Mouse (Mus musculus) adrenal gland (tissue): ENCODE results near the gene Kctd3.
"Not testable (repeated sequence)": the region's sequence is repeated elsewhere in the genome, so short reads cannot be mapped to it uniquely, and the experiment has no call there.

Experiments
- intact Hi-C: fragments of 180-260 bp; cut with DNase I; formaldehyde crosslinking; loops from one replicate; pipeline ENCODE4 v1.15.1; 2025
- long read RNA-seq, 2 experiments: library from polyadenylated mRNA; unstranded; transcript quantifications; one replicate each; pipeline ENCODE4 v2.0.0; 2020; ENCODE audit warnings: borderline replicate concordance in 1 of 2; ENCODE audit not compliant: insufficient replicate concordance in 1 of 2

The Kctd3 gene
- long read RNA-seq, experiment 1, partial matches to known transcripts = 0 of 3 reads
- long read RNA-seq, experiment 1, other reads (novel, unspliced or antisense) = 2 of 3 reads
- long read RNA-seq, experiment 2, partial matches to known transcripts = 2 of 4 reads
- long read RNA-seq, experiment 2, other reads (novel, unspliced or antisense) = 2 of 4 reads

DNA sequence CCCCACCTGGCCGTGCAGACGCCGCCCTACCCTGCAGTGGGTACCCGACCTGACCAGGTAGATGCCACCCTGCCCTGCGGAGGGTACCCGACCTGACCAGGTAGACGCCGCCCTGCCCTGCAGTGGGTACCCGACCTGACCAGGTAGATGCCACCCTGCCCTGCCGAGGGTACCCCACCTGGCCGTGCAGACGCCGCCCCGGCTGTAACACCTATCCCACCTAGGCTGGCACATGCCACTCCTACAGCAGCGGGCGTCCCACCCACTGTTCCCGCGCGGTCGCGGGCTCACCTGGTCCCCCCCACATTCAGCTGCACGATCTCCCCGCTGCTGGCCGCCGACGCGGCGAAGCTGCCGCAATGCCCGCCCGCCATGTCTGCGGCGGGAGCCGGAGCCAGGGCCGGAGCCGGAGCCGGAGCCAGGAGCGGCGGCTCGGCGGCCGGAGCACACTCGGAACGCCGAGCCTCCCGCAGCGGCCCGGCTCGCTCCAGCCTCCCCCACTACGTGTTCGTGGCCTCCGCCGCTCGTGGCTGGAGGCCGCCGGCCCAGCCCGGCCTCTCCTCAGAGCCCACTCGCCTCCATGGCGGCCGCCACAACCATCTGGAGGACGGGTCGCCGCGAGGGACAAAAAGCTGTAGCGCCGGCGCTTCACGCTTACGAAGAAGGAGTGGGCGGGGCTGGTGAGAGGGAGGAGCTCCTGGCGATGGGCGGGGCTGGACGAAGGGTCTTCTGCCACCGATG lies at the start of gene Kctd3:
Gene Kctd3, minus strand, starts transcription at position 603 of the 741 bp plus-strand sequence.
- intact Hi-C loops = no loop called here

DNA sequence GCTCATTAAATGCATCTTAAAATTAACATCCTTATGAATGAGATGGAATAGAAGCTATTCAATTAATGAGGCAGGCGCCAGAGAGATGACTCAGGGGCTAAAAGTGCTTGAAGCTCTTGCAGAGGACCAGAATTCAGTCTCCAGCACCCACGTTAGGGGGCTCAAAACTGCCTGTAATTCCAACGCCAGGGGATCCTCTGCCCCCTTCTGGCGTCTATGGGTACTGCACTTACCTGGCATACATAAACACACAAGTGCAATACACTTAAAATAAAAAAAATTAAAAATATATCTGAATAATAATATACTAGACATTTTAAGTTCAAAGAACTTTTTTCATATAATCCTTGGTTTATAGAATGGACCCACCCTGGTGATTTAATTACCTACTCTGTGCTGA lies 49.8 kb upstream of the Kctd3 start:
- intact Hi-C loops = no loop called here

GRCm38 (mm10) chr1:189055933-189056332 lies 48.3 kb upstream of the Kctd3 start:
- intact Hi-C loops = no loop called here

- intact Hi-C loops = no loop called here
Observed at GRCm38 (mm10) chr1:189054941-189055551, 47.4 kb upstream of the Kctd3 start.

- intact Hi-C loops = no loop called here
Observed at GRCm38 (mm10) chr1:189054191-189054590, 46.5 kb upstream of the Kctd3 start.

DNA sequence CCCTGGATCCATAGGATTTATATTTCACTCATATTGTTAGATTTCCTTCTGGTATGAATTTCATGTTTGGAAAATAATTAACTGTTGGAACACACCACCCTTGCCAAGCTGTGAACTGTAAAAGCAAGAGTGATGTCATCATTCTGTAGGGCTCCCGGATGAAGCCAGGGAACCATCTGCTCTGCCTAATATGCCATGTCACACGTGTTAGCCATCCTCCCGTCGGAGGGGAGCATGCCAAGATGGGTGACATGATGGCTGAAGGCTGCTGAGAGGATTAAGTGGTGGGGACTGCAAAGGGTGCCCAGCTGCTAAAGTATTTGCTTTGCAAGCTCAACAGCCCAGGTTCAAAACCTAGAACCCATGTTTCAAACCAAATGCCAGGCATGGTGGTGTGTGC lies 44.5 kb upstream of the Kctd3 start:
- intact Hi-C loops = no loop called here

DNA sequence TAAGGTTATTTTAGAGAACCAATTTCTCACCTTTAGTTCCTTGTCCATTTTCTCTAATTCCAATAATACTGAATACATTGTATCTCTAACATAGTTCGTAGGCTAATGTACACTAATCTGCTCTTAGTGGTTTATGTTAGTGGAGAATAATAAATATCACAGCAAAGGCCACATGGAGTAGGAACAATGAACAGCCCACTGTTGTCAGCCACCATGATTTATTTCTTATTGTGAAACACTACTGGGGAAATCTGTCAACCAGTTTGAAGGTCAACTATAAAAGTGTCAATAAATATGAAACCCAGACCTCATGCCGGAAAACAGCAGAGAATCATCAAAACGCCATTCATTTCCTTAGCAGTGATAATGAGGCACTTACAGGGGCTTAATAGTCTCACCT lies 42.5 kb upstream of the Kctd3 start:
- intact Hi-C loops = no loop called here

GRCm38 (mm10) chr1:189048331-189048730 lies 40.7 kb upstream of the Kctd3 start:
- intact Hi-C loops = no loop called here

GRCm38 (mm10) chr1:189047918-189048317 lies 40.3 kb upstream of the Kctd3 start:
- intact Hi-C loops = no loop called here

DNA sequence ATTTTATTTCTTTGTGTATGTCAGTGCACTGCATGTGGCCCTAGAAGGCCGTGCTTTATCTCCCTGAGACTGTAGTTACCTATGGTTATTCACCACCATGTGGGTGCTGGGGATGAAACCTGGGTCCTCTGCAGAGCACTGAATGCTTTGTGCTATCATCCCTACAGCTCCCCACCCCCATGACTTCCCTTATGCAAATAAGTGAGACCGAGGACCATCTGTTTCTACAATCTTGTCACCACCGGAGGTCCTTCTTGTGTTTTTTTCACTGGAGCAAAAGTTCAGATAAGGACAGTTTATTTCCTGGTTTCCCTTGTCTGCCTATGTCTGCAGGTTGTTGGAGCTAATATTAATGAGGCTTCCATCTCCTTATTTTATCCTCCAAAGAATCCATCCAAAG lies 39.2 kb upstream of the Kctd3 start:
- intact Hi-C loops = no loop called here

GRCm38 (mm10) chr1:189046301-189046700 lies 38.7 kb upstream of the Kctd3 start:
- intact Hi-C loops = no loop called here

DNA sequence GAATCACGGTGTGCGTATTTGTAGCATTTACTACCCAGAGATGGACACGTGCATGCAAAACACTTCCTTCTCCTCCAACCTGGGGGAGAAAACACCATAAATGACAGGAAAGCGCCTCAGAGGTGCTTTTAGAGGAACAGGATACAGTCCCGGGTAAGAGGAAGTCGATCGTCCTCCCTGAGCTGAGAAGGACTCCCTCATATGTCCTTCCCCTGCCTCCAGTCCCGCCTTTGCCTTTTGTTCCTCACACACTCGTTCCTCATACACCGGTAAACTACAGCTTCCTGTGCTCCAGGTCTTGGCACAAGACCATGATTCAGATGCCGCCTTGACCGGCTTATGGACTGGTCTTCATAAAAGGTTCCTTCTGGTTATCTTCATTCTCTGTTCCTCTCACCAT lies 33.6 kb upstream of the Kctd3 start:
- intact Hi-C loops = no loop called here

- intact Hi-C loops = no loop called here
Observed at GRCm38 (mm10) chr1:189039348-189039747, 31.7 kb upstream of the Kctd3 start.

- intact Hi-C loops = not testable (repeated sequence)
Observed at GRCm38 (mm10) chr1:189032817-189033216, 25.2 kb upstream of the Kctd3 start.

DNA sequence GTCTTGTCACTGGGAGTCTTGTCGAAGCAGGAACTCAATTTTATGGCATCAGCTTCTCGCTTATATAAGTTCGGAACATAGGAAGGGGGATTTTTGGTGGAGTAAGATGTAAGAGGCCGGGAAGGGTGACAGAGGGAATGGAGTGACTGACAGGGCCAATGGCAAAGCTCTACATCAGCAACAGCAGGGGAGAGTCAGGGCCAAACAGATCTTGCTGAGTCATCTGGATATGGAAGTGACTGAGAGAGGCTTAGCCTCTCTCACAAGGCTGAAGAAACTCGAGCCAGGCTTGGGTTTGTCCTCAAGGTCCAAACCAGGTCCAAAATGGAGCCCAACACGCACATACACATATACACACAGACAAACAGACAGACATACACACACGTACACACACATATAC lies 23.3 kb upstream of the Kctd3 start:
- intact Hi-C loops = no loop called here

DNA sequence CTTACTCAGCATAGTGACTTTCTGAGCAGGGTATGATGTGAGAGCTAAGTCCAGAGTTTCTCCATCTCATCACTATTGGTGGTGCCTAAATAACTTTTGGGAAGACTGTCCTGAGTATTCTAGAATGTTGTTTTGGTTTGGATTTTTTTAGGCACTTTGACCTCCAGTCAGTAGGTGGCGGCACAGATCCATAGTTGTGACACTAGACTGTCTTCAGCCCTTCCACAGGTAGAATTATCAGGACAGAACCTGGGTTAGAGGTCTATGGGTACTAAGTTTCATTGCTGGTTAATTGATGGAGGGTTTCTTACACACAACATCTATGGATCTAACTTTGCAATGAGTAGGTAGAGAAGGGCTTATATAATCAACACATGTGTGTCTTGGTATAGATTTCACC lies 20.6 kb upstream of the Kctd3 start:
- intact Hi-C loops = loop anchor here (5.0 to 10.0 kb wide), 3 partner anchors 604 to 897 kb away; partner anchors contain the start of gene Smyd2

GRCm38 (mm10) chr1:189026885-189027284 lies 19.2 kb upstream of the Kctd3 start:
- intact Hi-C loops = loop anchor here (2.0 to 10.0 kb wide), 4 partner anchors 552 to 898 kb away; partner anchors contain the start of gene Smyd2

DNA sequence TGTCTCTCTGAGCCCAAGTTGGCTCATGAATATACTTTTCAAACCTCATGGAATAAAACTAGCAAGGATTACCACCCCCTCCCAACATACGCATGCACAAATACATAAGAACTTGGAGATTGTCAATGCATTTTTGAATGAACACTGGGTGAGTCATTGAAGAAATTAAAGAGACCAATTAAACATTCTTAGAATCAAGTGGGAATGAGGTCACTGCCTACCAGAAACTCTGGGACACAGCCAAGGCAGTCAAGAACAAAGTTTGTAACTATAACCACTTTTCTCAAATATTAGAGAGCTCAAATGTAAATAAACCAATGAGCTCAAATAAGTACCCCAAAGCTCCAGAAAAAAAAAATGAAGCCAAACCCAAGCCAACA lies 16.1 kb upstream of the Kctd3 start:
- intact Hi-C loops = loop anchor here (10.0 kb wide), 1 partner anchor 901 kb away; the partner anchor contains the start of gene Smyd2

DNA sequence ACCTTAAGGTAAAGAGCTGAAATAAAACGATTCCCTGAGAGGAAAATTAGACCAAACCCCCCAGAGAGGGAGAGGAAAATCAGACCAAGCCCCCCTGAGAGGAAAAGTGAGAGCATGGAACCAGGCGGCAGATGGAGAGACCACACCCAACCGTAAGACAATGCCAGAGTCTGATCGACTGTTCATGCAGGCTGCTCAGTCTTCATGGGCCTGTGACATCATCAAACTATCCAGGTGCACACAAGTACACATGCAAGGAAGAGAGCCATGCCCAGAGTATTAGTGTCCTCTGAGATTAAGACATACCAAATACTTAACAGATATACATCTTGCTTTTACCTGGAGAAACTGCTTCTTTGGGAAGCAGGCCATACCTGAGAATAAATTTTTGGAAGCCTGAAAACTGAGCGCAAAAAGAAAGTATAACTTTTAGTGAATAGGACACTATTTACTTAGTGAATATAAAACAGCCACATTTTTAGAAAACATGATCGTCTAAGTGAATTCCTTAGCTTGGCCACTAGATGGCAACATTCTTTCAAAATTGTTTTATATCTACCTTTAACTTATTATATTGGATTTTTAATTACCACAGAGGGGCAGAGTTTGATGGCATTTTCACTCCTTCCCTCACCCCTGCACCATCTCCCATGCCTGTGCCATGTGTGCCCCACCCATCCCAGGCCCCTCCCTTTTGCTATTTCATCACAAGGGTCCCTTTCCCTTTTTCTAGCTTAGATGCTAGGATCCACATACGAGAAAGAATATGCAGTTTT lies 15.5 kb upstream of the Kctd3 start:
- intact Hi-C loops = loop anchor here (10.0 kb wide), 1 partner anchor 902 kb away; the partner anchor contains the start of gene Smyd2

- intact Hi-C loops = no loop called here
Observed at GRCm38 (mm10) chr1:189015372-189015771, 7.7 kb upstream of the Kctd3 start.

- intact Hi-C loops = no loop called here
Observed at GRCm38 (mm10) chr1:189013587-189013921, 5.9 kb upstream of the Kctd3 start.
